Mouse (Mus musculus) liver, postnatal 0 days (tissue): Measurements from ENCODE around the gene Ckap5.

ENCODE experiments used
- CTCF ChIP-seq: sonication (generic); IDR thresholded peaks from 2 replicates; pipeline ENCODE4 v1.5.1; 2016; ENCODE audit warnings: antibody characterized with exemption, low read depth
- EP300 ChIP-seq: IDR thresholded peaks from 2 replicates; pipeline ENCODE4 v1.6.1; 2016; ENCODE audit warnings: antibody characterized with exemption, low read depth, mild to moderate bottlenecking

DNA sequence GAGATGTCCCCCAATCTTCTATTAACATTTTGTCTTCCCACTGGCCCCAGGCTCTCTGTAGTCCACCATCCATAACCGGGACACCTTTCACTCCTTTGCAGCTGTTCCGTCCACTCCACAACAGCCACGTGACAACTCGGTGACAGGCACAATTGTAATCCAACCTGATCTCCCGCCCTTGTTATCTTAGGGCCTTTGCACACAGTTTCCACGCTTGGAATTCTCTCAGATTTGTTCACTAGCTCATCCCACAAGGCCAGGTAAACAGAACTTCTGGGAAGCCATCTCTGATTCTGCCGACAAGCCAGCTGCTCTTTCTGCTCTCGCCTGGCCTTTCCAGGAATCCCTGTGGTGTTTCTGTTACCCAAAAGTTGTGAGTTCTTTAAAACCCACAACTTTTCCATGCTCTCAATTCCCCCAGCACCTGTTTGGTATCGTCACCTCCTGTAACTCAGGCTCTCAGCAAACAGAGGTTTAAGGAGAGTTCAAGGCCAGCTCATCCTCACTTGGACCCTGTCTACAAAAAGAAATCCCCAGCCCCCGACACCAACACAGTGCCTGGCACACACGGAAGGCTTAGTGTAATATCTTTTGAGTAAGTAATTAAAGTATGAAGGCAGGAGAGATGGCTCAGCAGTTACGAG lies 106.9 kb downstream of the Ckap5 start:
- TF ChIP-seq CTCF (no peak), EP300 (no peak)
